Mouse (Mus musculus) hindbrain, embryonic 13.5 days (tissue): ENCODE results near the gene Defb45. TPM values are rescaled to one million over a fixed set of nuclear protein-coding genes. Genes with fewer than 3 reads are reported as not detected.

Experiments used
- ATAC-seq: fragments of 200-750 bp; cut with Nextera tagmentation; 2 replicates; pipeline ENCODE4 v1.8.0; 2017; ENCODE audit warnings: moderate TSS enrichment; ENCODE audit not compliant: low FRiP score
- H3K27ac ChIP-seq: fragments of 300-500 bp; sonication (generic); 2 replicates; pipeline ENCODE4 v1.5.1; 2015; ENCODE audit warnings: inconsistent platforms, mild to moderate bottlenecking, moderate library complexity
- H3K27me3 ChIP-seq: fragments of 300-500 bp; sonication (generic); 2 replicates; pipeline ENCODE4 v1.6.1; 2015; ENCODE audit warnings: mild to moderate bottlenecking, inconsistent platforms
- H3K36me3 ChIP-seq: fragments of 300-500 bp; sonication (generic); 2 replicates; pipeline ENCODE4 v1.6.1; 2015; ENCODE audit warnings: mild to moderate bottlenecking, inconsistent platforms
- H3K4me1 ChIP-seq: fragments of 300-500 bp; sonication (generic); replicated peaks from 2 replicates; pipeline ENCODE4 v1.6.1; 2015; ENCODE audit warnings: inconsistent platforms
- H3K4me2 ChIP-seq: fragments of 300-500 bp; sonication (generic); 2 replicates; pipeline ENCODE4 v1.6.1; 2015; ENCODE audit warnings: inconsistent platforms, mild to moderate bottlenecking, moderate library complexity
- H3K4me3 ChIP-seq: fragments of 300-500 bp; sonication (generic); 2 replicates; pipeline ENCODE4 v1.5.1; 2015; ENCODE audit warnings: mild to moderate bottlenecking, inconsistent platforms
- H3K9ac ChIP-seq: fragments of 300-500 bp; sonication (generic); 2 replicates; pipeline ENCODE4 v1.6.1; 2015; ENCODE audit warnings: mild to moderate bottlenecking, inconsistent platforms
- H3K9me3 ChIP-seq: fragments of 300-500 bp; sonication (generic); 2 replicates; pipeline ENCODE4 v1.6.1; 2016; ENCODE audit warnings: inconsistent platforms
- WGBS: fragments of 180-500 bp; shearing (Covaris S2); methylation state at CpG from one replicate; pipeline ENCODE4 v1.1.7; 2015; 5-methylcytosine and 5-hydroxymethylcytosine counted together
- polyA plus RNA-seq: library from polyadenylated mRNA; unstranded; fragments of >200 nt; fragmentation: Nextera tagmentation; extraction: Ambion mirVana; gene quantifications from 2 replicates; pipeline ENCODE4 v1.2.1, GENCODE M21; 2015

Gene Defb45
- polyA plus RNA-seq: not detected in 2 replicates

- no peak for ATAC-seq
- no peaks in the 10 kb centered on the region for H3K4me1 ChIP-seq
- no peak within 1 kb of the TSS for H3K4me2 ChIP-seq
- H3K4me3 ChIP-seq: no peak within 1 kb of the TSS
- no peaks in the 10 kb centered on the region for H3K36me3 ChIP-seq
- H3K27me3 ChIP-seq: no peaks in the 10 kb centered on the region
- H3K27ac ChIP-seq: no peak within 1 kb of the TSS
- WGBS: 75% methylated on average over 7 of the region's 7 CpGs
- H3K9ac ChIP-seq: no peak within 1 kb of the TSS
- H3K9me3 ChIP-seq: no peaks in the 10 kb centered on the region
Observed at GRCm38 (mm10) chr2:152599299-152599698, at the start of gene Defb45. Defb45 (minus strand) TSS chr2:152599399.

- 11% methylated on average over 11 of the region's 11 CpGs for WGBS
- no peak for ATAC-seq
- Histone ChIP-seq H3K4me1 (peaks cover 12% of the 10 kb centered on the region), H3K9ac (peak overlapping the region; percentile 51; the same call in 1 of the 2 replicates), H3K9me3 (no peaks in the 10 kb centered on the region), H3K4me2 (no peak overlapping the region), H3K27me3 (0 out of 2 replicates have a peak, but pooled peaks cover under 1% of the 10 kb centered on the region), H3K4me3 (no peak overlapping the region), H3K36me3 (no peaks in the 10 kb centered on the region), H3K27ac (0 out of 2 replicates have a peak overlapping the region, but pooled peaks have one; percentile 30)
Observed at GRCm38 (mm10) chr2:152639406-152640113, 40.4 kb upstream of the Defb45 start.

- no peak for ATAC-seq
- no peak overlapping the region for H3K4me3 ChIP-seq
- H3K27ac ChIP-seq: 0 out of 2 replicates have a peak overlapping the region, but pooled peaks have one; percentile 30
- H3K27me3 ChIP-seq: 0 out of 2 replicates have a peak, but pooled peaks cover 2% of the 10 kb centered on the region
- peaks cover 12% of the 10 kb centered on the region for H3K4me1 ChIP-seq
- H3K4me2 ChIP-seq: no peak overlapping the region
- H3K36me3 ChIP-seq: no peaks in the 10 kb centered on the region
- H3K9ac ChIP-seq: no peak overlapping the region
- no peaks in the 10 kb centered on the region for H3K9me3 ChIP-seq
- 50% methylated on average over 6 of the region's 6 CpGs for WGBS
Observed at GRCm38 (mm10) chr2:152638865-152639264, 39.7 kb upstream of the Defb45 start.

DNA sequence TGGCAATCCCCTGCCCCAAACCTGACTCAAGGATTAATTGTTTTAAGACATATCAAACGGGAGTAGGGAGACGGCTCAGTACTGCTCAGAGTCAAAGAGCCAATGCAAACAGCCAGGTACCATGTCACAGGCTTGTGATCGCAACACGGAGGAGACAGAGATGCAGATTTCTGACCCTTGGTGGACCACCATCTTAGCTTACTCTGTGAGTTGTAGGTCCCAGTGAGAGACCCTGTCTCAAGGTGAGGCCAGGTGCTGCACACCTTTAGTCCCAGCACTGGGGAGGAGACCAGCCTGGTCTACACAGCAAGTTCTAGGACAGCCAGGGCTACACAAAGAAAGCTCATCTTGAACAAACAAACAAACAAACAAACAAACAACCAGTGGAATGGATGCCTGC is 38.2 kb upstream of the Defb45 start:
- H3K9ac ChIP-seq: no peak overlapping the region
- H3K27ac ChIP-seq: no peak overlapping the region
- H3K4me3 ChIP-seq: no peak overlapping the region
- whole genome bisulfite sequencing: 88% methylated on average over 4 of the region's 4 CpGs
- no peak overlapping the region for H3K4me2 ChIP-seq
- no peaks in the 10 kb centered on the region for H3K9me3 ChIP-seq
- 0 out of 2 replicates have a peak, but pooled peaks cover 2% of the 10 kb centered on the region for H3K27me3 ChIP-seq
- H3K36me3 ChIP-seq: no peaks in the 10 kb centered on the region
- peaks cover 15% of the 10 kb centered on the region for H3K4me1 ChIP-seq
- no peak for ATAC-seq

- 0 out of 2 replicates have a peak, but pooled peaks cover 2% of the 10 kb centered on the region for H3K27me3 ChIP-seq
Observed at GRCm38 (mm10) chr2:152637006-152637322, 37.8 kb upstream of the Defb45 start.

GRCm38 (mm10) chr2:152636246-152637005 is 37.2 kb upstream of the Defb45 start:
- Histone ChIP-seq H3K27ac (no peak overlapping the region), H3K27me3 (0 out of 2 replicates have a peak, but pooled peaks cover 2% of the 10 kb centered on the region)
- WGBS: 74% methylated on average over 23 of the region's 23 CpGs

More at GRCm38 (mm10) chr2:152637006-152637322, 37.8 kb upstream of the Defb45 start:
- peaks cover 15% of the 10 kb centered on the region for H3K4me1 ChIP-seq
- no peaks in the 10 kb centered on the region for H3K36me3 ChIP-seq
- 85% methylated on average over 6 of the region's 6 CpGs for WGBS
- no peak overlapping the region for H3K27ac ChIP-seq
- H3K4me2 ChIP-seq: no peak overlapping the region
- H3K9ac ChIP-seq: no peak overlapping the region
- no peak overlapping the region for H3K4me3 ChIP-seq
- ATAC-seq: no peak
- no peaks in the 10 kb centered on the region for H3K9me3 ChIP-seq

DNA sequence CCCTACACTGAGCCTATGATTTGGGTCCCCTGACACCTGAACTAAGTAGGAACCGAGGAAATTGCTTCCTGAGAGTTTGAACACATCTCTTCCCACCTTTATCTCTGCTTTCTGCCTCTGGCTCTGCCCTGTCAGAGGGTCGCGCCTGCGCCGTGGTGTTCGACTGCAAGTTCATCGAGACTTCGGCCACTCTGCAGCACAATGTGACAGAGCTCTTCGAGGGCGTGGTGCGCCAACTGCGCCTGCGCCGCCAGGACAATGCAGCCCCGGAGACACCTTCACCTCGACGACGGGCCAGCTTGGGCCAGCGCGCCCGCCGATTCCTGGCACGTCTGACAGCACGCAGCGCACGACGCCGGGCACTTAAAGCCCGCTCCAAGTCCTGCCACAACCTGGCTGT is 35.1 kb upstream of the Defb45 start:
- no peak for ATAC-seq
- Histone ChIP-seq H3K4me2 (no peak overlapping the region), H3K36me3 (no peaks in the 10 kb centered on the region), H3K4me3 (no peak overlapping the region), H3K27me3 (peaks cover 11% of the 10 kb centered on the region), H3K9me3 (no peaks in the 10 kb centered on the region), H3K9ac (no peak overlapping the region), H3K27ac (no peak overlapping the region), H3K4me1 (peaks cover 9% of the 10 kb centered on the region)
- 78% methylated on average over 29 of the region's 29 CpGs for WGBS

More at GRCm38 (mm10) chr2:152636246-152637005, 37.2 kb upstream of the Defb45 start:
- Histone ChIP-seq H3K4me3 (no peak overlapping the region), H3K4me1 (peaks cover 15% of the 10 kb centered on the region), H3K9me3 (no peaks in the 10 kb centered on the region), H3K36me3 (no peaks in the 10 kb centered on the region), H3K4me2 (no peak overlapping the region), H3K9ac (no peak overlapping the region)
- ATAC-seq: no peak

DNA sequence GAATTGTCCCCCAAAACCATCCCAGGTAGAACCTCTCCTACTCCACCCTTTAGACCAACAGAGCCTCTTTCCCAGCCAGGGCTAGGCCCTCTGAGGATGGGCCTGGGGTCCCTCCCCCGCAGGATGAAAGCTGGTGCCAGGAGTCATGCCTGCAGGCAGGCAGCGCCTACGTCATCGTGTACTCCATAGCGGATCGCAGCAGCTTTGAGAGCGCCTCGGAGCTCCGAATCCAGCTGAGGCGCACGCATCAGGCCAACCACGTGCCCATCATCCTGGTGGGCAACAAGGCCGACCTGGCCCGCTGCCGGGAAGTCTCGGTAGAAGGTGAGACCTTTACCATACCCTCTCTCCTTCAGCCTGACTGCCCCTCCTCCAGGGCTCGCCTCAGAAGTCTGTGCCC is 34.1 kb upstream of the Defb45 start:
- WGBS: 44% methylated on average over 17 of the region's 17 CpGs
- H3K27ac ChIP-seq: no peak overlapping the region
- no peaks in the 10 kb centered on the region for H3K9me3 ChIP-seq
- peak overlapping the region; percentile 26 for H3K4me2 ChIP-seq
- peaks cover 21% of the 10 kb centered on the region for H3K27me3 ChIP-seq
- no peak for ATAC-seq
- no peak overlapping the region for H3K4me3 ChIP-seq
- H3K36me3 ChIP-seq: no peaks in the 10 kb centered on the region
- peak overlapping the region; percentile 56 for H3K9ac ChIP-seq
- peaks cover 4% of the 10 kb centered on the region; the same call in 1 of the 2 replicates for H3K4me1 ChIP-seq

DNA sequence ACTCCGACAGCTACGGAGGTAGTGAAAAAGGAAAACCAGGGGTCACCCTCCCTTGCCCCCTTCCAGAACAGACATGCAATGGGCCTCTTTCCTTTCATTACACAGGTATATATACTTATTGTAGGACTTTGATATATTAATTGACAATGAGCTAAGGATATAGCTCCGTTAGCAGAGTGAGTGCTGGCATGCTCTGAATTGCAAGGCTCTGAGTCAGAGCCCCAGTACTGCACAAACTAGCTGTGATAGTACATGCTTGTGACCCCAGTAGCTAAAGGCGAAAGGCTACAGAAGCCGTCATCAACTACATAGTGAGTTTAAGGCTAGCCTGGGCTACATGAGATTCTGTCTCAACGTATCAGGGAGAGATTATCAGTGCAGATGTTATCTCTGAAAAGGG is 30.7 kb upstream of the Defb45 start:
- H3K36me3 ChIP-seq: no peaks in the 10 kb centered on the region
- 91% methylated on average over 6 of the region's 6 CpGs for WGBS
- no peak overlapping the region for H3K4me3 ChIP-seq
- H3K4me2 ChIP-seq: no peak overlapping the region
- H3K27ac ChIP-seq: no peak overlapping the region
- peaks cover 21% of the 10 kb centered on the region for H3K4me1 ChIP-seq
- no peak for ATAC-seq
- peaks cover 53% of the 10 kb centered on the region for H3K27me3 ChIP-seq
- no peak overlapping the region for H3K9ac ChIP-seq
- no peaks in the 10 kb centered on the region for H3K9me3 ChIP-seq

GRCm38 (mm10) chr2:152629239-152629638 is 30.0 kb upstream of the Defb45 start:
- no peak overlapping the region for H3K4me3 ChIP-seq
- H3K4me1 ChIP-seq: peaks cover 21% of the 10 kb centered on the region
- no peak overlapping the region for H3K27ac ChIP-seq
- H3K36me3 ChIP-seq: no peaks in the 10 kb centered on the region
- no peak overlapping the region for H3K4me2 ChIP-seq
- peaks cover 56% of the 10 kb centered on the region for H3K27me3 ChIP-seq
- 78% methylated on average over 3 of the region's 3 CpGs for WGBS
- ATAC-seq: no peak
- no peak overlapping the region for H3K9ac ChIP-seq
- H3K9me3 ChIP-seq: no peaks in the 10 kb centered on the region

GRCm38 (mm10) chr2:152628066-152628465 is 28.9 kb upstream of the Defb45 start:
- ATAC-seq: no peak
- peaks cover 57% of the 10 kb centered on the region for H3K27me3 ChIP-seq
- peaks cover 17% of the 10 kb centered on the region for H3K4me1 ChIP-seq
- H3K36me3 ChIP-seq: no peaks in the 10 kb centered on the region
- no peak overlapping the region for H3K4me2 ChIP-seq
- no peak overlapping the region for H3K4me3 ChIP-seq
- no peak overlapping the region for H3K9ac ChIP-seq
- H3K9me3 ChIP-seq: no peaks in the 10 kb centered on the region
- WGBS: 48% methylated on average over 17 of the region's 17 CpGs
- H3K27ac ChIP-seq: no peak overlapping the region

DNA sequence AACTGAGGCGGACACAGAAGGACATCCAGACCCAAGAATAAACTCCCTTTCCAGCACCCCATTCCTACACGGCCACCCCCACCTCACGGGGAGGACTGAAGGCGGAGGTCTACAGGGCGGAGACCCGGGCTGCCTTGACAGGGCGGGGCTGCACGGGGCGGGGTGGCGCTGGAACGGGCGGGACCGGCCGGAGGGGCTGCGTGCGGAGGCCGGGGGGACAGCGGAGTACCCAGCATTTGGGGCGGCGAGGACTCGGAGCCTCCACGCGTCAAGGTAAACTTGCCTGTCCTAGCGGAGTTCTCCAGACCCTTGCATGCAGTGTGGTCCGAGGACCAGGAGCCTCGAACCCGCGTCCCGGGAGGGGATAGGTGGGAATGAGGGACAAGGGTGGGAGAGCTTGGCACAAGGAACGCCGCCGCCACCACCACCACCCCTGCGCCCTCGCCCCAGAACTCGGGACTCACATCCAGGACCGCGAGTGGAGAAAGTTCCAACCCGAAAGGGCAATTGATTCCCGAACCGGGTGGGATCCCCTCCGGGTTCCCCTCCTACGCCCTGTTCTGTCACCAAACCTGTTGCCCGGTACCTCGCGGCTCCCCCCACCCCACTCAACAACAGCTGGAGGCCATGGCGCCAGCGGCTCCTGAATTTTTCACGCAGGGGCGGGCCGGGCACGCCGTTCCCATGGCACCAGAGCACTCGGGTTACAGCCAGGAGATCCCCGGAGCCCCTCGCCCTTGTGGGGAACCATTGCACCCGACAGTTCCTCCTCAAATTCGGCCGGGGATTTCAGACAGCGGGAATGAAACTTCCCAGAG is 27.8 kb upstream of the Defb45 start, which contains the start of gene Rem1:
TSS of gene Rem1 (plus strand) at position 178 of the 818 bp plus-strand sequence.
- Histone ChIP-seq H3K4me1 (peaks cover 17% of the 10 kb centered on the region), H3K4me2 (peak within 1 kb of the TSS; percentile 58)
- ATAC-seq: no peak

More for the DNA sequence above, 27.8 kb upstream of the Defb45 start, which contains the start of gene Rem1:
- 2% methylated on average over 57 of the region's 59 CpGs for WGBS
- Histone ChIP-seq H3K27ac (no peak within 1 kb of the TSS), H3K36me3 (no peaks in the 10 kb centered on the region), H3K9ac (peak within 1 kb of the TSS; percentile 49; the same call in 1 of the 2 replicates), H3K4me3 (peak within 1 kb of the TSS; percentile 35), H3K27me3 (peaks cover 57% of the 10 kb centered on the region), H3K9me3 (no peaks in the 10 kb centered on the region)
